Mouse (Mus musculus): Measurements from ENCODE around the gene Kcne1.

The Kcne1 gene

DNA sequence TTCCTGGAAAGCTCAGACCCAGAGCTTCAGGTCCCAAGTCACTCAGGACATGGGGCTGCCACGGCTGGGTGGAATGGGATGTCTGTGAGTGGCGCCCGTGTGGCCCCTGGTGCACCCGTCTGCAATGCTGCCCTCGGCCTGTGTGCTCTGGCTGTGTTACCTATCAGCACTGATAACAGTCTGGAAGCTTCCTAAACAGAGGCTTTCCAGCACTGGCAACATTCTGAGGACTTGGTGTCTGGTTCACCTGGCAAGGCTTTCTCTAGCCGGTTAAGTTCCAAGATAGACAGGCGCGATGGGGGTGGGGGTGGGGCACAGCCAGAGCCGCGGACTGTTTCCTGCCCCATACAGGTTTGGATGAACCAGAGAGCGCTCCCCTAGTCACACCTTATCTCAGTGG, 3.3 kb downstream of the Kcne1 start:
- no peak for DNase-seq (ENCODE audit: low spot score)

DNA sequence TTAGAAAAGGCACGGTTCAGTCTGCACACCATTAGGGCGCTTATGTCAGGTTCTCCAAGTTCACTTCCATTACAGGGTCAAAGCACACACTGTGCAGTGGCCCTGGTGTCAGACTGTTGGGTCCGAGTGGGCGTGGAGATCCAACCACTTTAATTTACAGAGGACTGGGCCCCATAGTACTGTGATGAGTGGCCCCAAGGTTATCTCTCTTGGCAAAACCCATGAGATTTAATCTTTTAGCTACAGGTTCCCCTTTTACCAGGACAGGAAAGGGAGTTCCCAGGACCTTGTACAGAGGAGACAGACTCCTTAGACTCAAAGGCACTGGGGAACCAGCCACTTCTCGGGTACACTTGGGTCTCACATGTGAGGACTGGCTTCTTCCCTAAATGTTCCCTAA, 3.9 kb downstream of the Kcne1 start:
- DNase-seq (ENCODE audit: low spot score), result no peak

DNA sequence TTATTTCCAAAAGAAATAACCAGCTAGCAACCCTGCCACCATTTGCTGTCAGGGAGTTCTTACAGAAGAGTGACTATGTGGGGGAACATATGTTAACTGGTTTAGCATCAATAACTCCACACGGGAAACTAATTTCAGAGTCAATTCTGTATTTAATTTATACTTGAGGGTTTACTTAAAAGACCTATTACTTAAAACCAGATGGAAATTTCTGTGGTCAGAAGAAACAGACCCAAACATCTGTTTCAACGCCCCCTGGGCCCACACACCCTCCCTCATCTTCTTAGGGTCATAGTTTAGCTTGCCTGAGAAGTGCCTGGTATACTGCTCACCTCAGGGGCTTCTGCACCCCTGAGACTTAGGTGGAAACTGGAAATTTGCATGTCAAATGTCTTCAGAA, 5.4 kb downstream of the Kcne1 start:
- DNase-seq (ENCODE audit: low spot score), result no peak

DNA sequence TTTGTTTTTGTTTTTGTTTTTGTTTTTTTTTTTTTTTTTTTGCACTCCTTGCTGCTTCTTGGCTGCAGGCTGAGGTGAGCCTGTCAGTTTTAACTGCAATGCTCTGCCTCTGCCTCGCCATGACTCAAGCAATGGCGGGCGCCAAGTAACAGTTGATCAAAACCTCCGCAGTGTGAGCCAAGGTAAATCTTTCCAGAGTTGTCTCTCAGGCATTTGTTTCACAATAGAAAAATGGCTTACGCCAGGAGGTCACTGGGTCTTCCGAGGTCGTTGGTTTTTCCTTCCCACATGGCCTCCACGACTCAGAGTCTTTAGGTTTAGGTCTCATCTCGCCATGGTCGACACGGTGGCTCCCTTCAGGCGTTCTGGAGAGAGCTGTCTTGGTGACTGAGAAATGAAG, 6.0 kb downstream of the Kcne1 start:
- no peak for DNase-seq (ENCODE audit: low spot score)

DNA sequence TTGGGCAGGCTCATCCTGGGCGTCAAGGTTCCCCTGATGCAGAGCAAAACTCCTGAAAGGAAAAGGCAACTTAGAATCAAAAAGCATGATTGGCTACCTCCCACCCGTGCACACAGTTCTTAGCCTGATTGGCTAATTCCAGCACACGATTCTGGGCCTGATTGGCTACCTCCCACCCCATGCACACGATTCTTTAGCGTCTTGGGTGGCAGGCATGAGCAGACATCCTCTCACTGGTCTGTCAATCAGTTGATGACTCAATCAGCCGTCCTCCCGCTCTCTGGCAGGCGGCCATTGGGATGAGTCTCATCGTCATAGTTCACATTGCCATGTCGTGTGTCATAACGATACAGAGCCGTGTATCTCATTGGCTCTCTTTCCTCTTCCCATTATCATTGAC, 10.3 kb downstream of the Kcne1 start:
- DNase-seq (ENCODE audit: low spot score), result no peak

DNA sequence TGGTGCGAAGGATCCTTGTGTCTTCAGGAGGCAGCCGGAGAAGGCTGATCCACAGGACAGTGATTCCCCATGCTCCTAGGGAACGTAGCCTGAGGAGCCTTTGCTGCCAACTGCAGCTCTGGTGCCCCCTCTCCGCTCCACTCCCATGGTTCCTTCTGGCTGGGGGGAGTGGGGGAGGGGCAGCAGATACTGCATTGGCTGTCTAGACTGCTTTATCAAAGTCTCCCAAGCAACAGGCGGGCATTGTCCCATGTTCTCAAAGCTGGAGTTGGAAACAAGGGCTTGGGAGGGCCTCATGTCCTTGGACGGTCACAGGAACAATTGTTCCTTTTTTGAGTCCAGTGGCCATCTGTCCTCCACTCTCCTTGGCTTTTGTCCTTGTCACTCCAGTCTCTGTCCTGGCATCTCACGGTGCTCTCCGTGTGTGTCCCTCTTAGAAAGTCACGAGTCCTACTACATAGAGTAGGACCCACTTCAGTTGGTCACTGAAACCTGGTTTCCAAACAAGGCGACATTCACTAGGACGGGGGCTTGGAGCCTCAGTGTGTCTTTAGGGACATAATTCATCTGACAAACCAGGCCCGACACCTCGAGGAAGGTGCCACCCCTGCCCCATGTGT, 12.9 kb downstream of the Kcne1 start:
- peak; percentile 54 for DNase-seq (ENCODE audit: low spot score)

DNA sequence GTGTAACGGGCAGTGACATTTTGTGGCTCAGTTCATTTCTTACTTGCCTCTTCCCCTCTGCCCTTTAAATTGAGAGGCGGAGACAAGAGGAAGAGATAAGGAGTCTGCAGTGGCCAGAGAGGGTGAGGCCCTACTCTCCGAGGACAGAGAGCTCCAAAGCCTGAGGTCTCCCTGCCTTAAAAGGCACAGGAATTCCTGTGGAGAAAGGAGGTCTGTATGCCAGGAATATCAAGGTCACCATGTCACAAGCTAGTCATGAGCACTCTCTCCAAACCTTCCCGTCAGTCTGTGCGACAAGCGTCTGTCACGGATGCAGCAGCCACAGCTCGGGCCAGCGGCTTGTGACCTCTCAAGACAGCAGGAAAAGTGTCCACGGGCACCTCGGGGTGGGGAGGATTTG, 14.1 kb downstream of the Kcne1 start:
- DNase-seq (ENCODE audit: low spot score), result no peak

DNA sequence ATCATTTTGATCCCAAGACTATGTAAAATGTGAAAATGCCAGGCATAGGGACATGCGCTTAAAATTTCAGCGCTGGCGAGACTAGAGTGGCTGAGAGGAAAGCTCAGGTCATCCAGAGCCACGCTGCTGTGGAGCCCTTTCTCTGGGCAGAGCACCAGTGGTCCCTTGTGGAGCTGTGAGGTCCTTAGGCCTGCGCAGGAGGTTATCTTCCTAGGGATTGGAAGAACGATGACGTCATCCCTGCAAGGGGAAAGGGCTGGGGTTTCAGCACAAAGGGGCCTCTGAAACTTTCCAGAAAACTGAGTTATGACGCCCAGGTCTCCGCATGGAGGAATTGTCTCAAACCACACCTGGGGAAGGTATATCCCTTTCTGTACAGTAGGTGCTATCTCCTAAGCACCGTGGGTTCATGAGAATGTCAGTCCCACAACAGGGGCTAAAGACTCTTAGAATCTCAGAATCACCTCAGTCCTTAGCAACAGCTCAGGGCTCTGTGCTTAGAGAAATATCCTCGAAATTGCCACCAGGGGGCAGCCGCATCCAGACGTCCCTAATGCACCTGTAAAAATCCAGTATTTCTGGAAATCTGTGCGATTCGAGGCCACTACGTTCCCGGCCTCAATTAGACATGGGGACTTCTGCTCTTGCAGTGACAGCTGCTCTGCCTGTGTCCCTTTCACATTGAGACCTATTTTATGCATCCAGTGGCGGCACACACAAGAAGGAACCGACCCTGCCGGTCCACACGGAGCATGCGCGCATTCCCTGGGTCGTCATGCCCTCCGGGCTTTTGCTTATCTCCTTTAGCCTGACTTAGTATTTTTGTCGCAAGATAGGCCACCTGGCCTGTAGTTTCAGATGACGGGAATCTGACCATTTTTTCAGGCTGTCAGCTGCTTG, 18.4 kb downstream of the Kcne1 start:
- peak; percentile 90 for DNase-seq (ENCODE audit: low spot score)

DNA sequence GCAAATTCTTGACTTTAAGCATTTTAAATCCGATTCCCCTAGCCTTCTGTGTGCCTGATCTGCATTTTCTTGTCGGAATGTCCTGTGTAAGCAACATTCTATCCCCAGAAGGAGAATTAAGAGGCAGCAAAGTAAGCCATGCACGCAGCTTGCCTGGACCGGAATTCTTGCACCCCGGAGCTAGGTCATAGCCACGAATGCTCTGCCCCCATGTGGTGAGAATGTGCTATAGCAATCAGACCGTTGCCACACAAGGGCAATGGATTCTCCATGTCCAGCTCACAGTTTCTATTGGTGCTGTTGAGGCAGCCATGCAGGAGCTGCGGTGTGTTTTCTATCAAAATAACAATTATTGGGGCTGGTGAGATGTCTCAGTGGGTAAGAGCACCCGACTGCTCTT, 23.0 kb downstream of the Kcne1 start:
- peak; percentile 89 for DNase-seq (ENCODE audit: low spot score)

DNA sequence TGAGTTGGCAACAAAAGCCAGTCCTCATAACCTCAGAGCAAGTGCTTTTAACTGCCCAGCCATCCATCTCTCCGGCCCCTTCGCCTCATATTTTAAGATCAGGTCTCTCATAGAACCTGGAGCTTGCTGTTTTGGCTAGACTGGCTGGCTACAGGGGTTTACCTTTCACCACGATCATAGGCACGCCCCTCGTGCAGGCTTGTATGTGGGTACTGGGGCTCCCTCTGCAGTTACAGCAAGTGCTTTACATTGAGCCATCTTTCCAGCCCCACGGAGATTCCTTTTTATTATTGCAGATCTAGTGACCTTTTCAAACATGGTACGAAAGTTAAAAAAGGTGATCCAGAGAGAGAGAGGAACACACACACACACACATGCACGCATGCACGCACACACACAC, 24.7 kb downstream of the Kcne1 start:
- no peak for DNase-seq (ENCODE audit: low spot score)

DNA sequence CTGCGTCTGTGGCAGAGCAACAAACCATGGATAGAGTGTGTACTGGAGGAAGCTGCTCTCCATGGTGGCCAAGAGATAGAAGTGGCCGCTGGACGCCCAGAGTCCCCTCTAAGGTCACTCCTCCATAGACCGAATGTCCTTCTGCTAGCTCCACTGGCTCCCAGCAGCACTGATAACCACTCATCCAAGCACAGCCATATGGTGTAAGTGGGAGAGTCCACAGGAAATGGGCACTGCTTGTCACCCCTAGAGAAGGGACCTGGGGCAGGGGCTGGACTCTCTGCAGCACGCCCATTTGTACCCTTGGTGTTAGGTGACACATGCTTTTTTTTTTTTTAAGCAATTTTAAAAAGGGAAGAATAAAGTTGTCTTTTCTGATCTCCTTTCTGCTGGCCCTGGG, 28.3 kb downstream of the Kcne1 start:
- DNase-seq (ENCODE audit: low spot score), result no peak

DNA sequence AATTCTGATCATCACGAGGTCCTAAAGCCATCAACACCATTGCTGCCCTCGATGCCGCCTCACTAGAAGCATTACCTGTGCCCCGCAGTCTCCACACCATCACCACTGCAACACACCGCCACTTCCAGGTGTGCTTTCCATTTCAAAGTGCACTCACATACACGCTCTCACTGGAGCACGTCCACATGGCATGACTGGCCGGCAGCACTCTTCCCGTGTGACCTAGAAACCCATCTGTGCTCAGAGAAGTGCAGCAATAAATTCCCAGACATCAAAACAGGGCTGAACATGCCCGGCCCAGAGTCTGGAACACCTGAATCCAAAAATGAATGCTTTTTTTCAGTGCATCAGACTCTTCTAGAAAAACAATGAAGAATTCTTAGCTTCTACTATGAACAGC, 31.4 kb downstream of the Kcne1 start:
- no peak for DNase-seq (ENCODE audit: low spot score)

DNA sequence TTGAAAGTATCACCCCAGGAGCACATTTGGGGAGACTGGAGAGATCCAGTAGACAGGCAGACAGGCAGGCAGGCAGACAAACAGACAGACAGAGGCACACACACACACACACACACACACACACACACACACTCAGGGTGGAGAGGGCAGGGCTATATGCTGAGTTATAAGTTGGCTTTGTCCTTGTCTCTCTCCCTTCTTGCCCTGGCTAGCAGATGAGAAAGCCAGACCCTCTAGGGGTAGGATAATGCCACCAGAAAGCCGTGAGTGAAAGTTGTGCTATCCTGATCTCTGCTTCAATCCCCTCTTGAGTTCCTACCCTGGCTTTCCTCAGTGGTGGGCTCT, 34.2 kb downstream of the Kcne1 start:
- DNase-seq (ENCODE audit: low spot score), result no peak

DNA sequence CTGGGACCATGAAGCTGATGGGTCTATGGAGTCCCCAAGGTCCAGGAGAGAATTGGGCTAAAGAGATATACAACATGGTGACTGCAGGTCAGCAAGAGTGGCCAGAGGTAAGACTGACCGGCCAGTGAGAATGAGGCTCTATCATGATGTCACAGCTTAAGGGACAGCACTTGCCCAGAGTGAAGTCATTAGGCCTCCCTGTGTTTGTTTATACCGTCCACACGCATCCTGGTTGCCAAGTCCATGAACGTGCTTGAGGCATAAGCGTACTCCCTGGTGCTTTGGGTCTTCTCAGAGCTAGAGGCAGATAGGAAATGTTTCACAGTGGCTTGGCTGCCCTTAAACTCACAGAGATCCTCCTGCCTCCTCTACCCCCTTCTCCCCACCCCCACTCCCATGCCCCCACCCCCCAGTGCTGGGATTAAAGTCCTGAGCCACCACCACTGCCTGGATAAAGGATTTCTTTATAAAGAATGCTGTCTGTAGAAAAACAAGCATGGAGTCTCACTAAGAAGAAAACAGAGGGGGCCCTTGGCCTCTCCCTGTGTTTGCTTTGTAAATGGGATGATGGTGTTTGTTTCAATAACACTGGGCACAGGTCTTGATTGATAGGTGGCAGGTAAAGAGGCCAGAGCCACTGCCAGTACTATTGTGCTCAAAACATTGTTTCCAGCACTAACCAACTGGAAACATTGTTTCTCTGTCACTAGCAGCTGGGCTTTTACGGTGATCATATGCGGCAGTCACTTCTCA, 34.8 kb downstream of the Kcne1 start:
- no peak for DNase-seq (ENCODE audit: low spot score)

DNA sequence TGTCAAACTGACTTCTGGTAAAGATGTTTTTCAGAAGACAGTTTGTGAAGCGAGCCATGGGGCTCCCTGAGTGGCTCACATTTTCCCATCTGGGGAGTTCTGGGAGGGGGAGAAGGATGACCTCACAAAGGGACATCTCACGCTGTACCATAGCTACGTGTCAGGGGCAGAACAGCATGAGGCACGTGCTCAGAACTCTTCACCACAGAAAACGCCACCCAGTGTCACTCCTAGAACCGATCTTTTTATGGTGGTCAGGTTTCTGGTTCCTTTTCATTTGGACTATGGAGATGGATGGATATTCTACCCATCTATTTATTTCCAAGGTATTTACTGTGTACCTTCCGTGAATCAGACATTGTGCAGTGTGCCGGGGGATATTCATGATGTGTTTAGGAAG, 37.9 kb downstream of the Kcne1 start, which contains the start of gene Fam243:
Fam243 (minus strand) TSS at position 101 of the 400 bp plus-strand sequence.
- DNase-seq (ENCODE audit: low spot score), result no peak

DNA sequence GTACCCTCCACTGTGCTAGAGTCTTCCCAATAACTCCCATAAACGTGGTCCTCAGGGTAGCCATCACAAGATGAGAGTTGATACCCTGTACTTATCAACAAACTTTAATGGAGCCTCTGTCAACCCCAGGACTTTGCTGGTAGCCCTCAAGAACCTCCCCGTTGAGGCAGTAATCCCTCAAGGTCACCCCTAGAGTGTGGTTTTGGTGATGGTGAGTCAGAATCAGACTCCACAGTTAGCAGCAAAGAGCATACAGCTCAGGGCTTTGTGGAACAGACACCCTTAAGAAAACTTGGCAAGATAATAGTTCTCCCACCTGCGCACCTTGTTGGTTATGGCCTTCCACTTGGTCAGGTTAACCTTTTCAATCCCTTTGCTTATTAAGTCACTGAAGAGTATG, 38.9 kb downstream of the Kcne1 start:
- DNase-seq (ENCODE audit: low spot score), result no peak

DNA sequence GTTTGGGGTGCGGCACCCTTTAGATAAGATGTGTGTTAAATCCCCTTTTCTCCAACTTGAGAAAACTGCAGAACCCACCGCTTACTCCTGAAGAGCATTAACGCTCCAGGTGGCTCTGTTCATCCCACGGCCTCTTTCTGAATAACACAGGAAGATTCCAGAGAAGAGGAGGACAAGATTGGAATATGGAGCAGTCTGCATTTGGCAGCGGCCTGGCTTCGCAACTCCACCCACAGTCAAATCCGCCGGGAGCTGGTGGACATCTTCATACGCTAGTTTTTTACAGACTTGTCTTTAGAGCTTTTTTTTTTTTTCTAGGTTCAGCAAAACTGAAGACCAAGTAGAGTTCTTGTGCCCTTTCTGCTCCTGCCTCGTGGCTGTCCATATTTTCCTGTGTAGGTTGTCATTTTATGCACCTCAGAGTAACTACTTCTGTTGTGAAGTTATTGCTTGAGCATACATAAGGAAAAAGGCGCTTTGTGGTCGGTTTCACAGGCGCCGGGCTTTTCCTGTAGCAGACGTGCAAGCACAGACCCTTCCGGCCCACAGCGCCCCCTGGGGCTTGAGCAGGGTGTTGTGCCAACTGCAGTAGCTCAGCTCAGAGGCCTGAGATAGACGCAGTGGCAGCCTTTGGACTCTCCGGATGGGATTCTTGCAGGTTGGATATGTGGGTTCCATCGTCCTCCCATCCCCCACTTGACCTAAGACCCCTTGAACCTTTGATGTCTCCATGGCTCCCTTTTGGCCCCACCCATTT, 39.7 kb downstream of the Kcne1 start:
- DNase-seq (ENCODE audit: low spot score), result no peak

DNA sequence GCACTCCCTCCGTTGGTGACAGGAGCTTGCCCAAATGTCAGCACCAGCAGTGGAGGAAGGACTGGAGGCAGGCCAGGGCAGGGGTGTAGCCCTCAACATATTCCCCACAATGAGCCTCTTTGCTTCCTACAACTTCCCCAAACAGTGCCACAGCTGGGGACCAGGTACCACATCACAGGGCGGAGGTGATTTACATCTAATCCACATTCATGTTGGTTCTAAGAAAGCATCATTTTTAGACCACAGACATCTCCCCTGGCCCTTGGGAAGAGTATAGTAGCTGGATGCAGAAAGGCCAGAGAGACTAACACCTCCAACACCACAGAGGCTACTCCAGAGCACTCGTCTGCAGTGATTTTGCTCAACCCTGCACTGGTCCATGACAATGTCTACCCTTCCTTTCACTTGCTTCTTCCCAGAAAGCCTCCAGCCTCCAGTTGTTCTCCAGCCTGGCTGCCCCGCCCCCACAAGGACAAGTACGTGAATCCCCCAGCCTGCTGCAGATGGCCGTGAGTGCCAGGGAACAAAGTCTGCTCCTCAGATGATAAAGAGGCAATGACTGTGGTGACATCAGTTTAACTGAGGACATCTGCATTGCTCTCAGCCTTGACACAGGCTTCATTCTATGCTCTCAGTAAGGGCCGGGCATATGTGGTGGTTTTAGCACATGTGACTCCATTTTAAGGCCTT, 43.1 kb downstream of the Kcne1 start:
- DNase-seq (ENCODE audit: low spot score), result no peak

DNA sequence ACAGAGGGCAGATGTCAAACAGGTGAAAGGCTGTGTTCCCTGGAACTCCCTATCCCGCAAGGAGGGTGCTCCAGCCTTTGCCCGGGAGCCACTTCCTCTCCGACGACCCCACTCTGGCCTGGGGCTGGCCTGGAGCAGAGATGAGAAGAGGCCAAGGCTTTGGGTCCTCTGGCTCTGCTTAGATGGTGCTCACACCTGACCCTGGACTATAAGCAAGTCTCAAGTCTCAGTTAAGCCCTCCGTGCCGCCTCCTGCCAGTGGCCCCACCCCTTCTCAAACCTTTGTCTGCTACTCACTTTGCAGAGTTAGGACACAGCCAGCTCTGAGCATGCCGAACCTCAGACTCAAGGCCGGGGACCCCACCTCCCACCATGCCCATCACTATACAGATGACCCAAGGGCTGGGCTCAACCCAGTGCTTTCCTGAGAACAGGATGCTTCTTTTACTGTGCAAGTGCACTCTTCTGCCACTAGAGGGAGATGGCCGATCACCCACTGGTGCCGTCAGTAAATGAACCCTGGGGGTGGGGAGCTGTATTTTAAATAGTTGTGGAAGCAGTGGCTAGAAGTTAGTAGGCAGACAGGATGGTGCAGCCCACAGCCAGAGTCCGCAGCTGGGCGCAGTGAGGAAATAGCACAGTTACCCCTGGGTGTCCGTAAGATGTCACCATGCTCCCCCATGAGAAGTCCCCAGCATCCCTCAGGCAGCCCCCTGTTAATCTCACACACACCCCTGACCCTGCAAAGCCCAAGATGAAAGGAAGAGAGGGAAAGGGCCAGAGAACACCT, 45.1 kb downstream of the Kcne1 start:
- DNase-seq (ENCODE audit: low spot score), result peak; percentile 79

DNA sequence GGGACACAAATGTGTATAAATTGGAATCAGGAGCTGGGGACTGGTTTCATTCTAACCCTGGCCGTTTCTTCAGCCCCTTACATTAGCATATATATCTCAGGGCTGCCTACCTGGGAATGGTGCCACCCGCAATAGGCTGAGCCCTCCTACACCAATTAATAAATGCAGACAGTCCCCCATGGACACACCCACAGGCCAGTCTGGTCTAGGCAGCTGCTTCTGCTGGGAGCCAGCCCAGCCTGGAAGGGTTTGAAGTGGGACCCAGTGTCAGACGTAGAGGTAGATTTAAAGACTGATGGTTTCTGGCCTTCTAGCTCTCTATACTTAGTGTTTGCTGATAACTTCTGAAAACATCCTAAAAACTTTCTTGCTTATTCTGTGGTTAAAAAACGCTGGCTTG, 50.1 kb downstream of the Kcne1 start:
- peak; percentile 33 for DNase-seq (ENCODE audit: low spot score)

DNA sequence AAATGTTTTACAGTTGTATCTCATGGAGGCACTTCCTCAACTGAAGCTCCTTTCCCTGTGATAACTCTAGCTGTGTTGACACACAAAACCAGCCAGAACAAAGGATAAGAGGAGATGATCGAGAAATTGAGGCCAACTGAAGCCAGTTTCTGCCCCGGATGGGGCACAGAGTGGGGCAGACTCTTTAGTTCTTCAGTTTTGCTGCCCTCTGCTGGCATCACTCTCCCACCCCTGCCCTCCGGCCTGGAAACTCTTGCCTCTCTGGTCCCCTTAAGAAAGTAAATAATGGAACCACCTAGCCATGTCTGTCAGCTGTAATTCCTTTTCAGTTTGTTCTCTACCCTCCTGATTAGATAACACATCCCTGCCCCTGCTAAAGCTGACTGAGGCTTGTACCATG, 51.3 kb downstream of the Kcne1 start:
- no peak for DNase-seq (ENCODE audit: low spot score)
